Mouse (Mus musculus): ENCODE results near the gene Thnsl1. TPM values are rescaled to one million over a fixed set of nuclear protein-coding genes. Genes with fewer than 3 reads are reported as not detected.

Thnsl1 gene
- polyA plus RNA-seq, 1 experiment from 2014 or later, result 7.7 TPM

DNA sequence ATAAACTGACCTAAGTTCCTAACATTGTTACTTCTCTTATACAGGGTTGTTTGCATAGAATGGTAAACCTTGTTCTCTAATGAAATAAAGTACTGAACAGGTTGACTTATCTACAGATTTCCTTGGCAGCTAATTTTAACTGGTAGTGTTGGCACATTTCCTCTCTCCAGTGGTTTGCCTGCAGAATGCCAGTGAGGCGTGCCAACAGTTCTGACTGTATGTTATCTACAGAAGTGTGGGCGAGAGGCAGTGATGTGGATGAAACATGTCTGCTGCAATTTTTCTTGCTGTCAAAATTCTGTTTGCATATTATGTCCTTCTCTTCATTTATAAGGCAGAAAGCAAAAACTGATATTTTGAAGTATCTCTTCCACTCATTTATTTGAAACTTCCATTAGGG lies 2.8 kb upstream of the Thnsl1 start:
- Histone ChIP-seq H3K4me1 (peaks cover 7% of the 10 kb centered on the region), H3K4me3 (replicated peaks) (no peak overlapping the region), H3K27ac (replicated peaks) (no peak overlapping the region), H3K4me2 (replicated peaks) (no peak overlapping the region), H3K36me3 (no peaks in the 10 kb centered on the region), H3K27me3 (no peaks in the 10 kb centered on the region), H3K9ac (no peak overlapping the region), H3K9me3 (replicated peaks) (no peaks in the 10 kb centered on the region)
- WGBS, result 79% methylated on average over 2 of the region's 2 CpGs
- ATAC-seq (ENCODE audit: insufficient number of reproducible peaks, low FRiP score, low TSS enrichment, low read depth), result no peak

DNA sequence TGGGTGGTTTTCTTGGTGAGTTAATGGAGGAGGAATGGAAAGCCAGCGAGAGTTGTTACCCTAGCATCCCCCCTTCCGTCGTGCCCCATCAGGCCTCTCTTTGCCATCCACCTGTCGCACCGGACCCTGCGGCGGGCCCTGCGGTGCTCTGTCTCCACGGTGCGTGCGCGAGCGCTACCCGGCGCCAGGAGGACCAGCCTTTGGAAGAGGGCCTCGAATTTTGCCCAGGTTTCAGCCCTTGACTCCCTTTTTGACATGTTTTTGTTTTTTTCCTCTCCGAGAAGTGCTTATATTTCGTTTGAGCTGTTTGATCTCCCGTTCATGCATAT lies 271 bp downstream of the Thnsl1 start:
- H3K4me1 ChIP-seq, result peaks cover 7% of the 10 kb centered on the region
- no peaks in the 10 kb centered on the region for H3K9me3 ChIP-seq (replicated peaks)
- ATAC-seq (ENCODE audit: insufficient number of reproducible peaks, low FRiP score, low TSS enrichment, low read depth), result peak; percentile 82
- WGBS, result 1% methylated on average over 18 of the region's 19 CpGs
- peak overlapping the region; percentile 72 for H3K4me3 ChIP-seq (replicated peaks)
- H3K27ac ChIP-seq (replicated peaks), result peak overlapping the region; percentile 72
- no peaks in the 10 kb centered on the region for H3K27me3 ChIP-seq
- peak overlapping the region; percentile 86 for H3K4me2 ChIP-seq (replicated peaks)
- peak overlapping the region; percentile 70 for H3K9ac ChIP-seq
- H3K36me3 ChIP-seq, result no peaks in the 10 kb centered on the region

DNA sequence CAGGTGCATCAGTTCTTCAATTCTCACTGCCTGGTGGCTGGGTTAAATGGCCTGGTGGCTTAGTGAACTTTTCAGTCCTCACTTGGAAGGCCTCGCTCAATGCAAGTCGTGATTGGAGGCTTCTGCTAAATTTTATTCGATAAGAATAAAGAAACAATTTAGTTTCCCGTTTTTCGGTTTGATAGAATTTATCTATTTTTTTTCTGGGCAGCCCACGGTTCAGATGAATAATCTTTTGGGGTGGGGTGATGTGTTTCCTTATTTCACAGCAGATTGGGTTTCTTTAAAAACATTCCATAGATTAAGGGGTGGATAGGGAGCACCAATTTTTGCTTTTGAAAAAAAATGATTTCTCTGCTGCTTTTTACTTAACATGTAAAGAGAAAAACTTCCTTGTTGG lies 754 bp downstream of the Thnsl1 start:
- Histone ChIP-seq H3K27ac (replicated peaks) (no peak overlapping the region), H3K4me3 (replicated peaks) (peak overlapping the region; percentile 72), H3K9ac (peak overlapping the region; percentile 70), H3K9me3 (replicated peaks) (no peaks in the 10 kb centered on the region), H3K36me3 (no peaks in the 10 kb centered on the region), H3K4me2 (replicated peaks) (peak overlapping the region; percentile 86), H3K27me3 (no peaks in the 10 kb centered on the region), H3K4me1 (peaks cover 7% of the 10 kb centered on the region)
- 47% methylated on average over 6 of the region's 6 CpGs for WGBS
- ATAC-seq (ENCODE audit: insufficient number of reproducible peaks, low FRiP score, low TSS enrichment, low read depth), result no peak

DNA sequence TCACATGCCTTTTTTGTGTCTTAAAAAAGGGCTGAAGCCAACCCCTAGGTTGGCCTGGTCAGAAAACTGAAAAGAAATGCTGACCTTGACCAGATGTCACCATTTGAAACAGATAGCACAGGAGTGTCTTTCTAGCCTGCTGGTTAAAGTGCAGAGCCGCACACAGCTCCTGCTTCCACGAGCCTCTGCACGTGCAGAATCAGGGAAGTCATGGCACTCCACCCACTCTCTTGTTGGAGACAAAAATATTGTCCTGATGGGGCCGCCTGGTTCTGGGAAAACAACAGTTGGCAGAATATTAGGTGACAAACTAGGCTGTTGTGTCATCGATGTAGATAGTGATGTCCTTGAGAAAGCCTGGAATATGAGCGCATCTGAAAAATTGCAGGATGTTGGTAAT lies 5.8 kb downstream of the Thnsl1 start:
- ATAC-seq (ENCODE audit: insufficient number of reproducible peaks, low FRiP score, low TSS enrichment, low read depth), result no peak
- H3K9me3 ChIP-seq (replicated peaks), result no peaks in the 10 kb centered on the region

DNA sequence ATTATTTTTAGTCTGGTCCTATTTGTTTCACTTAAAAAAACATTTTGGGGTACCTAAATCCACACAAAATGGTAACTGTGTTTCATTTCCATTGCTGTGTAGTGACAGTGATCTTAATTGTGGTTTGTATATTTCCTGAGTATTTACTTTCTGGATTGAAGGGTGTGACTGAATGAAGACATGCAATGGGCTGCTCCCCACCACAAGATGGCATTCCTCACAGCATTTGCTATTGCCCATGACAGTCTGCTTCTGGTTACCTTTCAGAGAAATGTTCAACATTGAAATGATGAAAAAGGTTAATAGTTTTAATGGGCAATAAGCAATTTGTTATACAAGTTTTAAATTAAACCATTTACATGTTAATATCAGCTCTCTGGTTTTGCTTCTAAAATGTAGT lies 8.8 kb downstream of the Thnsl1 start:
- Histone ChIP-seq H3K27me3 (no peaks in the 10 kb centered on the region), H3K36me3 (no peaks in the 10 kb centered on the region), H3K4me3 (replicated peaks) (no peak overlapping the region), H3K9ac (no peak overlapping the region), H3K9me3 (replicated peaks) (no peaks in the 10 kb centered on the region), H3K4me2 (replicated peaks) (no peak overlapping the region), H3K4me1 (no peaks in the 10 kb centered on the region), H3K27ac (replicated peaks) (no peak overlapping the region)
- no peak for ATAC-seq (ENCODE audit: insufficient number of reproducible peaks, low FRiP score, low TSS enrichment, low read depth)

More for the DNA sequence above, 5.8 kb downstream of the Thnsl1 start:
- Histone ChIP-seq H3K9ac (no peak overlapping the region), H3K4me2 (replicated peaks) (no peak overlapping the region), H3K27ac (replicated peaks) (no peak overlapping the region), H3K4me1 (peaks cover 4% of the 10 kb centered on the region; the same call in 1 of the 2 replicates), H3K27me3 (no peaks in the 10 kb centered on the region), H3K4me3 (replicated peaks) (no peak overlapping the region), H3K36me3 (no peaks in the 10 kb centered on the region)
- 87% methylated on average over 6 of the region's 6 CpGs for WGBS

DNA sequence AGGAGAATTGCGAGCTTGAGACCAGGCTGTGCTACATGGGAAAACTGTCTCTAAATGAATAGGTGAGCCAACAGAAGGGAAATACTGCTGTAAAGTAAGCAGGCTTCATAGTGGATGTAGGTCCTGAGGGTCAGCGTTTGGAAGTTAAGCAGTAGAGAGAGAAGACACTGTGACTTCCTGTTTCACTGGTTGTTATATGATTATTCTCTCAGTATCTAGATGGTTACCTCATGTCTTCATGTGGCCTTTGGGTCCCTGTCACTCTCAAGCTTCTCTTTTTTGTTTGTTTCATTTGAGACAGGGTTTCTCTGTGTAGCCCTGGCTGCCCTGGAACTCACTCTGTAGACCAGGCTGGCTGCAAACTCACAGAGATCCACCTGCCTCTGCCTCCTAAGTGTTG lies 9.8 kb downstream of the Thnsl1 start:
- Histone ChIP-seq H3K27me3 (no peaks in the 10 kb centered on the region), H3K9ac (no peak overlapping the region), H3K9me3 (replicated peaks) (no peaks in the 10 kb centered on the region), H3K4me2 (replicated peaks) (no peak overlapping the region), H3K4me1 (no peaks in the 10 kb centered on the region), H3K27ac (replicated peaks) (no peak overlapping the region), H3K36me3 (no peaks in the 10 kb centered on the region), H3K4me3 (replicated peaks) (no peak overlapping the region)
- no peak for ATAC-seq (ENCODE audit: insufficient number of reproducible peaks, low FRiP score, low TSS enrichment, low read depth)
- 88% methylated on average over 2 of the region's 2 CpGs for WGBS

DNA sequence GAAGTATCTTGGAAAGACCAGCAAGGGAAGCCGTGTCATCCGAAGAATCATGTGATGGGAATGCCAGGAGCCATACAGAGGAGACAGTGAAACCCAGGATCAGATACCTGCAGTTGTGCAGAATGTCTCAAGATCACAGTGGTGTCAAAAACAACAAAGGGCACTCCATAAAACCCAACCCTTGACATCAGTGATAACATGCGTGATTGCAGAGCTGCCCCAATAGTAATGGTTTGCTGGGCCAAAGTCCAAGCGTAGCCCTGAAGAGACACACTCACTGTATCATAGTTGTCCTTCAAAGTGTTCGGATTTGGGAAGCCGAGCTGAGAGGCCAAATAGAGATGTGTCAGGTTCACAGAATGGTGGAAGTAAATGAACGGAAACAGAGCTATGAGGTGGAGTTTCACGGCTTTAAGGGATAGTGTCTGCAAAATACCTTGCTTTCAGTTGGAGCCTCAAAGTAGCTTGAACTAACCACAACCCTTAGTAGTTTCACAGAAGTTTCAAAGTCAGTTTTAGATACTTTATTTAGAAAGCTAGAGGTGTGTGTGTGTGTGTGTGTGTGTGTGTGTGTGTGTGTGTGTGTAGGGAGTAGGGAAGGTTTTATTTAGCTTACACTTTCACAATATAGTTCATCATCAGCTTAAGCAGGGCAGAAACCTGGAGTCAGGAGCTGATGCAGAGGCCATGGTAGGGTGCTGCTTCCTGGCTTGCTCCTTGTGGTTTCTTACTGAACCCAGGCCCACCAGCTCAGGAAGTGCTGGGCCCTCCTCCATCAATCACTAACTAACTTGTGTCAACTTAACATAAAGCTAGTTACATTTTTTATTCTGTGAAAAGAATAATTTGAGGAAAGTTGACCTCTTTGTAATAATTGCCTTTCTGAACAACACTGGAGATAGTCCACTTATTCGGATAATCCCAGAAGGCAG lies 17.2 kb downstream of the Thnsl1 start:
- no peak overlapping the region for H3K27ac ChIP-seq (replicated peaks)
- ATAC-seq (ENCODE audit: insufficient number of reproducible peaks, low FRiP score, low TSS enrichment, low read depth), result no peak
- 88% methylated on average over 9 of the region's 9 CpGs for WGBS
- no peaks in the 10 kb centered on the region for H3K27me3 ChIP-seq
- no peaks in the 10 kb centered on the region for H3K4me1 ChIP-seq
- H3K9ac ChIP-seq, result no peak overlapping the region
- no peaks in the 10 kb centered on the region for H3K9me3 ChIP-seq (replicated peaks)
- no peak overlapping the region for H3K4me3 ChIP-seq (replicated peaks)
- H3K4me2 ChIP-seq (replicated peaks), result no peak overlapping the region
- no peaks in the 10 kb centered on the region for H3K36me3 ChIP-seq

DNA sequence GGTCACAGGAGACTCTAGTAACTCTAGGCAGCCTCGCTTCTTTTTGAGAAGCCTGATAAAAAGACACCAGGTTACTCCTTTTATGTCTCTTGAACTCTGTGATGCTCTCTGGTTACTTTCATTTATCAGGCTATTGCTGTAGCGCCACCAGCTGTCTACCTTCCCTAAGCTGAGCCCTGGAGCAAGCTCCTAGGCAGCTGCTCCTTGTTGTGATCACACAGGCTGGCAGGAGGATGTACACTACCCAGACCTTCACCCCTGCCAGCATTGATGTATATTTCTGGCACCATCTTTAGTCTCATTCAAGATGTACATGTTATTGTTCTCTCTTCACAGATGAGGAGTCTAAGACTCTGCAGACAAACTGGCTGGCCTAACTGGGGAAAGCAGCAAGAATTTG lies 24.8 kb downstream of the Thnsl1 start:
- H3K27ac ChIP-seq (replicated peaks), result no peak overlapping the region
- no peak overlapping the region for H3K9ac ChIP-seq
- ATAC-seq (ENCODE audit: insufficient number of reproducible peaks, low FRiP score, low TSS enrichment, low read depth), result no peak
- no peaks in the 10 kb centered on the region for H3K27me3 ChIP-seq
- H3K9me3 ChIP-seq (replicated peaks), result no peaks in the 10 kb centered on the region
- no peaks in the 10 kb centered on the region for H3K36me3 ChIP-seq
- no peak overlapping the region for H3K4me2 ChIP-seq (replicated peaks)
- WGBS, result 56% methylated on average over 2 of the region's 2 CpGs
- no peaks in the 10 kb centered on the region for H3K4me1 ChIP-seq
- no peak overlapping the region for H3K4me3 ChIP-seq (replicated peaks)

DNA sequence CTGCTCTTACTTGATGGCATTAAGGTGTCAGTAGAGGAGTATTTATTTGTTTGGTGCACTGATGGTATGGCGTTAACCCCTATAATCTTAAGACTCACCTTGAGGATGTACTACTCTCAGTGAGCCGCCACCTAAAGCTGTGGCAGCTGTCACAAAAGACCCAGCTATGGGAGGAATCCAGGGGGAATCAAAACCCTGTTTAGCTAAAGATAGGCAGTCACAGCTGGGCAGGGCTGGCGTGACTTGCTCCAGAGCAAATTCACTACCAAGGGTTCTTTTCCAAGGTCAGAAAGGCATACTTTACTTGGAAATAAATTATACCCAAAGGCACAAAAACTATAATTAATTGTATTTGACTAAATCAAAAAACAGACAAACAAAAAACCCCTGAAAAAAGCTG lies 25.6 kb downstream of the Thnsl1 start:
- H3K9ac ChIP-seq, result no peak overlapping the region
- no peaks in the 10 kb centered on the region for H3K36me3 ChIP-seq
- WGBS, result 63% methylated on average over 3 of the region's 3 CpGs
- no peak overlapping the region for H3K27ac ChIP-seq (replicated peaks)
- H3K4me1 ChIP-seq, result no peaks in the 10 kb centered on the region
- H3K27me3 ChIP-seq, result no peaks in the 10 kb centered on the region
- no peak for ATAC-seq (ENCODE audit: insufficient number of reproducible peaks, low FRiP score, low TSS enrichment, low read depth)
- H3K4me3 ChIP-seq (replicated peaks), result no peak overlapping the region
- H3K9me3 ChIP-seq (replicated peaks), result no peaks in the 10 kb centered on the region
- H3K4me2 ChIP-seq (replicated peaks), result no peak overlapping the region

DNA sequence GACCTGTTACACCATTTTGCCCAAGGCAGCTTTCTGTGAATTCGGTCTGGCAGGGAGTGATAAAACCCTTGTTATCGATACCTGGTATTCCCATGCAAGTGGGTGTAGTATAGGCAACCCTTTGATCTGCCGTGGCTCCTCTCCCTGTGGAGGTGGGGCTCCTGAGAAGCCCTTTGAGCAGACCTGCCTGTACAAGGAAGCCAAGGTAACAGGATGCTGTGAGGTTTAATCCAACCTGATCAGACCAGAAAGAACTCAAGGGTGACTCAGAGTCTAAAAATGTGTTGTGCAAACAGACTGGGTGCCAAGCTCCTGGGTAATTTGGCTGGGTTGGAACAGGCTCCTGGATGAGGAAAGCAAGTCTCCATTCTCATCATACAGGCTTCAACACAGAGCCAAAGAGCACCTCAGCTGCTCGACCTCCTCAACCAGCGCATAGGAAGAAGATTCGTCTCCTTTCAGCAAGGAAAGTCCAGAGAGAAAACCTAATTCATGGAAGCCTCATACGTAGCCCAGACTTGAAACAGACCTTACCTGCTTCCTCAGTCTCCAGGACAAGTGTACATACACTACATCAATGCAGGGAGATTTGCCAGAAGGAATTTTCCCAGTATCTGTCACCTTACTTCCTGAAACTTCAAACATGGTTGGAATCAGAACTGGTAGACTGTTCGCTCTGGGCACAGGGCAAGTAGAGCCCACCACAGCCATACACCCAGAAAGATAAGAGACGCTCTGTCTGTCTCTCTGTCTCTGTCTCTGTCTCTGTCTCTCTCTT lies 29.5 kb downstream of the Thnsl1 start:
- Histone ChIP-seq H3K9me3 (replicated peaks) (no peaks in the 10 kb centered on the region), H3K9ac (no peak overlapping the region), H3K27ac (replicated peaks) (peak overlapping the region; percentile 65; the same call in 1 of the 2 replicates), H3K4me3 (replicated peaks) (no peak overlapping the region), H3K27me3 (no peaks in the 10 kb centered on the region), H3K4me2 (replicated peaks) (no peak overlapping the region), H3K36me3 (no peaks in the 10 kb centered on the region), H3K4me1 (no peaks in the 10 kb centered on the region)
- 60% methylated on average over 9 of the region's 9 CpGs for WGBS
- peak; percentile 85 for ATAC-seq (ENCODE audit: insufficient number of reproducible peaks, low FRiP score, low TSS enrichment, low read depth)

DNA sequence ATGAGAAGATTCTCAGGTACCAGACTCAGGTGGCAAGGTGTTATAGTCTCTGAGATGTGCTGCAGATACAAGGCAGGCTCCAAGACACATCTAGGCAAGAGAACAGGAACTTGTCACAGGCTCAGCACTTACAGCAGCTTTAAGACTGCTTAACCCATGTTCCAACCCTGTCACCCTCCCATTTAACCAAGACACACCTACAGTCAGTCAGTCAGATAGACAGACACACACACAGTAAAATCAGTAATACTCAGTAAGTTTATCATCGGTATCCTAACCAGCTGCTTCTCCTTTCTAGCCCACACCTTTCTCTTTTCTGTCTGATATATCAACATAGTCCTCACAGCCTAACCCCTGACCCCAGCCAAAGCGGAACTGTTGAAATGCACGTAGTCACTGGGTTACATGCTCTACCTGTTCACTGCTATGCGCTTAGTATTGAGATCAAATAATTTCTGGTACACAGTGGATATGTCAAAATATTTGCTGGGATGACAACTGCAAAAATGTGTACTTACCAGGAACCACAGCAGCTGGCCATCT lies 30.4 kb downstream of the Thnsl1 start:
- Histone ChIP-seq H3K36me3 (no peaks in the 10 kb centered on the region), H3K9ac (no peak overlapping the region), H3K27me3 (no peaks in the 10 kb centered on the region), H3K27ac (replicated peaks) (no peak overlapping the region), H3K4me3 (replicated peaks) (no peak overlapping the region), H3K9me3 (replicated peaks) (no peaks in the 10 kb centered on the region), H3K4me2 (replicated peaks) (no peak overlapping the region), H3K4me1 (no peaks in the 10 kb centered on the region)
- no peak for ATAC-seq (ENCODE audit: insufficient number of reproducible peaks, low FRiP score, low TSS enrichment, low read depth)
- WGBS, result 93% methylated on average over 4 of the region's 4 CpGs

Data from embryonic facial prominence, embryonic 15.5 days (tissue).